In genomic region chr15:83497299-83497698, GRCm38 (mm10) we compare ENCODE assay signal across 13 mouse cellular contexts. TPM values are rescaled to one million over a fixed set of nuclear protein-coding genes. Genes with fewer than 3 reads are reported as not detected.
DNase-seq lines count a peak whose midpoint lies in the region; ATAC-seq and TF ChIP-seq lines count a peak whose summit lies in the region.
"Had no signal": no experiment of that assay in that cellular context is flagged by ENCODE, and none has a peak within 500 bp of the region (broad histone marks: within the 10 kb centered on the region; RNA-seq: fewer than 3 reads in every experiment).

No protein-coding gene starts in this region.

- ATAC-seq in liver, embryonic 11.5 days (replicated peaks; ENCODE audit: low FRiP score): no peak
- no peak for ATAC-seq in hindbrain, embryonic 13.5 days (ENCODE audit: low FRiP score)
- ATAC-seq: hindbrain, postnatal 0 days had no signal

- TF ChIP-seq POLR2A in brain, embryonic 14.5 days (IDR thresholded peaks at IDR 0.05; ENCODE audit: borderline replicate concordance, extremely low read depth, insufficient read depth, insufficient read length, poor library complexity, severe bottlenecking): no peak

- WGBS in liver, embryonic 11.5 days: 90% methylated on average over 6 of the region's 6 CpGs
- 92% methylated on average over 6 of the region's 6 CpGs for WGBS in hindbrain, embryonic 13.5 days

- DNase-seq in liver: peak; percentile 24
- DNase-seq in liver, embryonic 11.5 days (ENCODE audit: low spot score): no peak
- DNase-seq in 416B (ENCODE audit: low read depth): peak; percentile 29
- DNase-seq in A20 (ENCODE audit: low read depth, low spot score): peak; percentile 45
- DNase-seq in brain, embryonic 14.5 days (ENCODE audit: low read depth): no peak
- no peak for DNase-seq in frontal cortex, adult 2 months (ENCODE audit: extremely low spot score in 1 of 2, low spot score in 1 of 2)
- DNase-seq: cerebellum, adult 8-10 months; gastrocnemius, postnatal 10 days; kidney, postnatal 25 days had no signal

- no peaks in the 10 kb centered on the region for H3K36me3 ChIP-seq in liver, embryonic 11.5 days (ENCODE audit: control insufficient read depth, insufficient read depth, low read length)
- H3K36me3 ChIP-seq in hindbrain, embryonic 13.5 days: peaks cover 98% of the 10 kb centered on the region

- H3K27me3 ChIP-seq in liver, embryonic 11.5 days (replicated peaks; ENCODE audit: control insufficient read depth, insufficient read depth, low read length): no peaks in the 10 kb centered on the region
- H3K27me3 ChIP-seq in hindbrain, embryonic 13.5 days: no peaks in the 10 kb centered on the region
- H3K27me3 ChIP-seq: heart, embryonic 13.5 days; limb, embryonic 15.5 days had no signal

- H3K4me1 ChIP-seq in liver, embryonic 11.5 days (replicated peaks; ENCODE audit: control insufficient read depth, insufficient read depth, low read length): peaks cover 10% of the 10 kb centered on the region; the same call in 1 of the 2 replicates
- no peaks in the 10 kb centered on the region for H3K4me1 ChIP-seq in hindbrain, embryonic 13.5 days (replicated peaks)
- H3K4me1 ChIP-seq: limb, embryonic 15.5 days had no signal

- no peak overlapping the region for H3K4me3 ChIP-seq in liver, embryonic 11.5 days (ENCODE audit: low read depth, low read length)
- no peak overlapping the region for H3K4me3 ChIP-seq in hindbrain, embryonic 13.5 days
- H3K4me3 ChIP-seq: heart, embryonic 13.5 days; limb, embryonic 15.5 days had no signal

- H3K9me3 ChIP-seq in liver, embryonic 11.5 days (ENCODE audit: control insufficient read depth, low read length): no peaks in the 10 kb centered on the region
- H3K9me3 ChIP-seq in hindbrain, embryonic 13.5 days: no peaks in the 10 kb centered on the region
- H3K9me3 ChIP-seq: heart, embryonic 13.5 days; limb, embryonic 15.5 days had no signal

- no peak overlapping the region for H3K9ac ChIP-seq in liver, embryonic 11.5 days (ENCODE audit: low read depth, low read length)
- no peak overlapping the region for H3K9ac ChIP-seq in hindbrain, embryonic 13.5 days
- H3K9ac ChIP-seq: heart, embryonic 13.5 days; limb, embryonic 15.5 days had no signal

- H3K4me2 ChIP-seq in liver, embryonic 11.5 days: no peak overlapping the region
- no peak overlapping the region for H3K4me2 ChIP-seq in hindbrain, embryonic 13.5 days
- H3K4me2 ChIP-seq: heart, embryonic 13.5 days; limb, embryonic 15.5 days had no signal

- TF ChIP-seq CTCF in brain, embryonic 14.5 days (IDR thresholded peaks at IDR 0.05; ENCODE audit: borderline replicate concordance, extremely low read depth, insufficient read depth, insufficient read length): 0 out of 2 replicates have a peak, but pooled peaks have one; percentile 7

- H3K27ac ChIP-seq in liver, embryonic 11.5 days (ENCODE audit: low read depth, low read length): no peak overlapping the region
- no peak overlapping the region for H3K27ac ChIP-seq in hindbrain, embryonic 13.5 days
- H3K27ac ChIP-seq: heart, embryonic 13.5 days; hindbrain, postnatal 0 days; limb, embryonic 15.5 days had no signal

RNA-seq across cellular contexts. Expression of gene Ttll1, which starts 13.4 kb away (rescaled TPM):
- polyA plus RNA-seq in liver, embryonic 11.5 days (2014; fragmentation: Nextera tagmentation; extraction: Ambion mirVana): 12.6 and 14.5 TPM in 2 replicates
- 58.1 and 89.6 TPM in 2 replicates for polyA plus RNA-seq in brain, embryonic 14.5 days (2012; rRNA removed)
- polyA plus RNA-seq in frontal cortex, adult 2 months (2012; rRNA removed): 51.6 and 52.9 TPM in 2 replicates
- polyA plus RNA-seq in hindbrain, embryonic 13.5 days (2015; fragmentation: Nextera tagmentation; extraction: Ambion mirVana): 112 and 113 TPM in 2 replicates

RNA-seq across cellular contexts. Expression of gene Bik, which starts 29.4 kb away (rescaled TPM):
- polyA plus RNA-seq in liver, embryonic 11.5 days (2014; fragmentation: Nextera tagmentation; extraction: Ambion mirVana): 4.0 and 5.6 TPM in 2 replicates
- 0.71 and 1.3 TPM in 2 replicates for polyA plus RNA-seq in brain, embryonic 14.5 days (2012; rRNA removed)
- polyA plus RNA-seq in frontal cortex, adult 2 months (2012; rRNA removed): 0.30 and 0.59 TPM in 2 replicates
- 0.63 and 1.5 TPM in 2 replicates for polyA plus RNA-seq in hindbrain, embryonic 13.5 days (2015; fragmentation: Nextera tagmentation; extraction: Ambion mirVana)

RNA-seq across cellular contexts. Expression of gene Pacsin2, which starts 32.9 kb away (rescaled TPM):
- polyA plus RNA-seq in liver, embryonic 11.5 days (2014; fragmentation: Nextera tagmentation; extraction: Ambion mirVana): 82.9 and 89.3 TPM in 2 replicates
- 23.7 and 31.4 TPM in 2 replicates for polyA plus RNA-seq in brain, embryonic 14.5 days (2012; rRNA removed)
- polyA plus RNA-seq in frontal cortex, adult 2 months (2012; rRNA removed): 231 and 243 TPM in 2 replicates
- 27.8 and 29.5 TPM in 2 replicates for polyA plus RNA-seq in hindbrain, embryonic 13.5 days (2015; fragmentation: Nextera tagmentation; extraction: Ambion mirVana)

Comparison
In these comparisons a context has a peak if more than half of its experiments do, and no peak if none do; other contexts are left out.
1. DNase-seq: peak in liver (single experiment), 416B (single experiment) and A20 (single experiment); none in liver, embryonic 11.5 days (single experiment), brain, embryonic 14.5 days (single experiment) and frontal cortex, adult 2 months (0 of 2).